Mouse (Mus musculus) myocyte (in vitro differentiated cells): ENCODE data around the gene Hdac1.

Experiments
- CEBPB ChIP-seq: IDR thresholded peaks from 2 replicates; pipeline ENCODE4 v1.6.1; 2011; ENCODE audit warnings: mild to moderate bottlenecking, moderate library complexity; ENCODE audit not compliant: poor library complexity, insufficient read depth, severe bottlenecking
- MAX ChIP-seq: IDR thresholded peaks from one replicate; pipeline ENCODE4 v1.6.1; 2011; ENCODE audit warnings: low read depth, mild to moderate bottlenecking, control low read depth
- POLR2A ChIP-seq: IDR thresholded peaks from one replicate; pipeline ENCODE4 v1.6.1; 2011; ENCODE audit warnings: low read depth, mild to moderate bottlenecking, control low read depth, moderate library complexity; ENCODE audit not compliant: insufficient read length
- POLR2AphosphoS2 ChIP-seq: IDR thresholded peaks from one replicate; pipeline ENCODE4 v1.6.1; 2011; ENCODE audit warnings: low read depth, control low read depth; ENCODE audit not compliant: insufficient read length
- TCF3 ChIP-seq: IDR thresholded peaks from one replicate; pipeline ENCODE4 v1.6.1; 2011; ENCODE audit warnings: low read depth, control low read depth; ENCODE audit not compliant: insufficient read length
- USF1 ChIP-seq: IDR thresholded peaks from one replicate; pipeline ENCODE4 v1.6.1; 2011; ENCODE audit warnings: low read depth, mild to moderate bottlenecking, control low read depth, moderate library complexity

DNA sequence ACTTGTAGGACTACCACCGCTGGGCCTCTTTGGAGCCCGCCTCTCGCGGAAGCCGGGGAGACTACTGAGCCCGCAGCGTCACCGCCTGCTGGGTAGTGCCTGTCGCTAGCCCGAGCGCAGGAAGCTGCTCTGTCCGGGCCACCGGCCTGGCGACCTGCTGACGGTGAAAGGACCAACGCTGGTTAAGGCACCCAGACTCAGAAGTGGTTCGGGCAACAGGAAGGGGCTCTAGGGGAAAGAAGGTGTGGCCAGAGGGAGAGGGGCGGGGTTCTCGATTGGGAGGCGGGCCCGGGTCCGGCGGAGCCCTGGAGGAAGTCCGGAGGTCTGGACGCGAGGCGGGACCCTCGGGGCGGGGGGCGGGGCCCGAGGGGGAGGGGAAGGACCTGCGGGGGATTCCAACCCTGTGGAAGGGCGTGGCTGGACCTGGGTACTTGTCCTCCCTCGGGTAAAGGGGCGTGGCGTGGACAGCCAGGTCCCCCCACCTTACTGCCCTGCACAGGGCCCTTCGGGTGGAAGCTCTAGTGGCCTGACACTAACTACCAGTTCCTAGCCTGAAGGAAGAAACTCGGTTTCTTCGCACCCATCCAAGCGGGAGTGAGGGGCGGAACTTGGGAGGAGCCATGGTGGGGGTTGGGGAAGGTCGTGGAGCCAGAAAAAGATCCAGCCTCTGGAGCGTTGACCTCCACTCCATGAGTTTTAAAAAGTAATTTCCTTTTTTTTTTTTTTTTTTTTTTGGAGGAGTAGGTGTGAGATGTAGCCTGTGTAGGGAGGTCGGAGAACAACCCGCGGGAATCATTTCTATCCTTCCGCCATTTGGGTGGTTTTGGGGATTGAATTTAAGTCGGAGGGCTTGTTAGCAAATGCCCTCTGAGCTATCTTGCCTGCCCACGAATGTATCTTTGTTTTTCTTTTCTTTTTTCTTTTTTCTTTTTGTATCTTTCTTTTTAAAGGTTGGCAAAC is 41.6 kb downstream of the Hdac1 start:
- TF ChIP-seq POLR2A (no peak), USF1 (no peak), MAX (no peak), TCF3 (no peak), POLR2AphosphoS2 (no peak), CEBPB (no peak)
